Mouse (Mus musculus) mouse embryonic stem cell (cell line): ENCODE data around the gene Nedd4.
"Not testable (repeated sequence)": the region's sequence is repeated elsewhere in the genome, so short reads cannot be mapped to it uniquely, and the experiment has no call there.

Experiments
- in situ Hi-C, 2 experiments: fragments of 300-500 bp; cut with MboI; formaldehyde crosslinking; loops; 1 replicate in 1 of 2; 3 replicates in 1 of 2; pipeline ENCODE4 v1.14.3; 2019 to 2020; ENCODE audit warnings: low sequenced_read_pairs in 2 of 2, low pct_unique_long_range_greater_than_20kb in 1 of 2, mixed read lengths in 1 of 2; ENCODE audit not compliant: unreplicated experiment in 1 of 2

Gene Nedd4

GRCm38 (mm10) chr9:72643651-72644417, 18.3 kb upstream of the Nedd4 start:
- in situ Hi-C loops = no loop called here

- in situ Hi-C loops = no loop called here
Measured at GRCm38 (mm10) chr9:72644418-72645110, 17.6 kb upstream of the Nedd4 start.

DNA sequence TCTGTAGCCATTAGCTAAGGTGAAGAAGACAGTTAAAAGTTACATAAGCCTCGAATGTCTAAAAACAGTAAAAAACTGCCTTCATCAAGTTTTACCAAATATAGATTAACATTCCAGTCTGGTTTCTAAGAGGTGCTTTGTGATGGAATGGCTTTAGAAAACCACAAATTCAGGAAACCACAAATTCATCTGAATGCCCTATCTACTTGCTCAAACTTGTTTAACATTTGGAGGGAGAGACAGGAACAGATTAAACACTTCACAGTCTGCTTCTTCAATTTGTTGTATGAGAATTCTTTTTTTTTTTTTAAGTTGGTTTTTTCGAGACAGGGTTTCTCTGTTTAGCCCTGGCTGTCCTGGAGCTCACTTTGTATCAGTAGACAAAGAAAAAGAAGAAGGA, 12.4 kb upstream of the Nedd4 start:
- in situ Hi-C loops = no loop called here

- in situ Hi-C loops = no loop called here
Measured at GRCm38 (mm10) chr9:72652961-72653360, 9.2 kb upstream of the Nedd4 start.

DNA sequence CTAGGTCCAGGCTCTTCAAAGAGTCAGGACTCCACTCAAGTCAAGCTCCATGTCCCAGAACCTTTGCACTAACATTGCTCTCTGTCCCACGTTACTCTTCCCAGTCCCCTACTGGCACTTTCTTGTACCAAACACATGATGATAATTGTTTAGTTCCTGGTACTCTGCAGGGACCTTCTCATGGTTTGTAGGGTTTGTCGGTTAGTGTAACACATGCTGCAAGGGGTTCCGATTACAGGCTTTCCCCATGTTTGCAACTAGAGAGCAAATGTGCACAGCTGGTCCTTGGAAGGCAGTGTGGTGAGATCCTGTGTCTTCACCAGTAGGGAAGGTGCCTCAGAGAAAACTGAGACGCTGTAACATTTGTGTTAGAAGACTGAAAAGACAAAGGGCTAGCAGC, 8.6 kb upstream of the Nedd4 start:
- in situ Hi-C loops = no loop called here

DNA sequence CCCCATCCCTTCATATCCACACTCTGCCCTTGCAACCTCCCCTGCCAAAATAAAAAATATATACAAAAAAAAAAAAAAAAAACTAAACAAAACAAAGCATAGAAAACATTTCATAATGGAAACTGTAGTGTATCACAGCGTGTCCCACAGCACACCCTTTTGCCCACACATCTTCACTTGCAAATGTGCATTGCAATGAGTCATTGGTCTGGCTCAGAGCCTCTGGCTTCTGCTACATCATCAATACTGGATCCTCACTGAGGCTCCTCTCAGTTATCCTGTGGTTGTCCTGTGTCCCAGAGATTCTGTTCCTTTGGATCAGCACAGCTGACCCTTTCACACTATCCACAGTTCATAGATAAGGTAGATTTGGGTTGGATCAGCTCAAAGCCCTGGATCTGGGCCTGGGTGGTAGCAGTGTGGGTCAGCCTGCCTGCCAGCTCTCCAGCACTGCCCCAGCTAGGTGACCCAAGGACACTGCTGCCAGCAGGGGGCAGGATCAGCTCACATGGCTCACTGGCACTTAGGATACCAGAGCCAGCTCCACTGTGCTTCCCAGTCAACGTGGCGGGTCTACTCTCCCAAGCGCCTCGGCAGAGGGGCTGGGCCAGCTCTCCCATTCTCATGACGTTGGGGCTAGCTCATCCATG, 7.4 kb upstream of the Nedd4 start:
- in situ Hi-C loops = no loop called here

- in situ Hi-C loops = no loop called here
Measured at GRCm38 (mm10) chr9:72655602-72656001, 6.5 kb upstream of the Nedd4 start.

- in situ Hi-C loops = no loop called here
Measured at GRCm38 (mm10) chr9:72656491-72656890, 5.7 kb upstream of the Nedd4 start.

DNA sequence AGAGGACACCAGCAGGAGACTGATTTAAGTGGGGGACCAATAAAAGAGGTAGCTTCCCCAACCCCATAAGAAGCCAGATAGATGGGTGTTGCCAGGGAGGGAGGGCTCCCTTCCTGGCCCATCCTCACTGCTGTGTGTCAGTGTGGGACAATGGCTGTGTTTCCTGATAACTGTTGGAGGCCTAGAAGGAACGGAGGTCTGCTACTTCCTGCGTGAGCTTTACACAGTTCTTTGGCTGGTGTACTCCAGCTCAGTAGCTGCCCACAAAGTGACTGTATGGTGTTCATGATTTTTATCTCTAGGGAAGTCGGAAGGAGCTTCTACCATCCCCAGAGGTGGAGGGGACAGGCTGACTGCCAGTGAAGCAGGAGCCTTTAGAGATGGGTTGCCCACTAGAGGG, 5.2 kb upstream of the Nedd4 start:
- in situ Hi-C loops = no loop called here

DNA sequence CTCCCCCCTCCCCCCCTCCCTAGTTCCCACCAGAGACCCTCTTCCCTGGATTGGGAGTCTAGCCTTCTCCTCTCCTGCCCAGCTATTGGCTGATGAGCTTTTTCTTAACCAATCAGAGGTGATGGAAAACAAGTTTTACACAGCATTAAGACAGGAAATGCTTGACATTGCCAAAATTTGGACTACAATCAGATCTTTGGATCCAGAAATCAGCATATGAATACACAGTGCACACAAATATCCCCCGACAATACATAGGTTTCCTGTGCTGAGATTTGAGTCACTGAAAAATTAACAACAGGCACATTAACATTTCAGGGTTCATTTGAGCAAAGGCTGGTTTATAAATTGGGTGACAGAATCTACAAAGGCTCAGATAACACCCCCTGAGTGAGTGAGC, 4.5 kb upstream of the Nedd4 start:
- in situ Hi-C loops = no loop called here

DNA sequence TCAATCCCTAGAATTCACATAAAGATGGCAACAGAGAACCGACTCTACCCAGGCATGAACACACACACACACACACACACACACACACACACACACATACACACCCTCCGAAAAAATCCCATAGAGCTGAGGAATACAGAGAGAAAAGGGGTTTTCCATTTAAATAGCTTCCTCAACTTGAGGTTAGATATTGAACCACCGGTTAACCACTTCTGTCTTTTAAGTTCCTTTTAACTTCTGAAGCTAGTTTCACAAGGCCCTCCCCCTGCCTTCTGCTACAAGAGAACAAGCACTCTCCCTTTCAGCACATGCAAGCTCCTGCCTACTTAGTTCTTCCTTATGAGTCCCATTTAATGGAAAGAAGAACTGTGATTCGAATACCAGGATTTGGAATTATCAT, 2.0 kb upstream of the Nedd4 start:
- in situ Hi-C loops = no loop called here

DNA sequence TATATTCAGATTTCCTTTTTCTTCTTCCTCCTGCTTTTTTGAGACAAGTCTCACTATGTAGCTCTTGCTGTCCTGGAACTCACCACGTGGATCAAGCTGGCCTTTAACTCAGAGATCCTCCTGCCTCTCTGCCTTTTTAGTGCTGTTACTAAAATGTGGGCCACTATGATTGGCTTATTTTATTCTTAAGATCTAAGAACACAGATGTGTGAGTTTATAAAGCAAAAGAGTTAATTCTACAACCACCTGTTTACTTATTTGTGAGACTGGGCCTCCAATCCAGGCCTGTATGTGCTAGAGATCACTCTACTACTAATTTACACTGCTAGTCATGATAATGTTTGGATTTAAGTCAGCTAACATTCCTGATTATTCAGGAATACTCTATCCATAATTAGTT, 1.2 kb upstream of the Nedd4 start:
- in situ Hi-C loops = no loop called here

GRCm38 (mm10) chr9:72661561-72661894, 618 bp upstream of the Nedd4 start:
- in situ Hi-C loops = no loop called here

DNA sequence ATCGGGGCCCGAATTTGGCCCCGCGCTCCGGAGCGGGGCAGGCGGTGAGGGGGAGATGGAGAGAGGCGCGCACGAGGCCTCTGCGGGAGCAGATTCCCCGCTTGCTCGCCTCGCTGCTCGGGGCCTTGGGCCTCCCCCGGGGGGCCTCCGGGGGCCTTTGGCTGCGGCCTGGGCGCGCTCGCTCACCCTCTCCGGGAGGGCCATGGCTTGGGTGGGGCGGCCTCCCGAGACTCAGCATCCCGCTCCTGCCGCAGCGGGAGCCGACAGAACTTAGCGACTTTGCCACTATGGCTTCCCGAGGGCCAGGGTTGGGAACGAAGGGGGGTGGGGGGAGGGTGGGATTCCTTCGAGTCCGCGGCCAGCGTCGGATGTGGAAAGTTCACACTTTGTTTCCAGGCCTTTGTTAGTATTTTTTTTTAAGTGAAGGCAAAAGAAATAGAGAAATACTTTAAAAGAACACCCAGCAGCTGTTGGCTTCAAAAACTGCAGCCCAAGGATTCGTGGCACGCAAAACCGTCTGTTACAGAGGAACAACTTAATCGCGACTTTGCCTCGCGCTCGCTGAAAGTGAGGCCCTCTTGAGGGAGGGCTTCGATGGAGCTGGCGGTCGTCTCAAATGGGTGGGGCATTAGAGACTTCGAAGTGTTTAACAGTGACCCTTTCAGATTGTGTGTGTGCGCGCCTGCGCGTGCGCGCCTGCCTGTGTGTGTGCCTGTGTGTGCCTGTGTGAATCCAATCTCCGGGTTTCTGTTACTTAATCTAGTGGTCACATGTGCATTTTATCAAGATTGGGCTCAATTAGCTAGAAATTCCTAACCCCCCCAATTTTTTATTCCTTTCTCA, 766 bp downstream of the Nedd4 start:
- in situ Hi-C loops = no loop called here

- in situ Hi-C loops = no loop called here
Measured at GRCm38 (mm10) chr9:72663534-72663918, 1.4 kb downstream of the Nedd4 start.

DNA sequence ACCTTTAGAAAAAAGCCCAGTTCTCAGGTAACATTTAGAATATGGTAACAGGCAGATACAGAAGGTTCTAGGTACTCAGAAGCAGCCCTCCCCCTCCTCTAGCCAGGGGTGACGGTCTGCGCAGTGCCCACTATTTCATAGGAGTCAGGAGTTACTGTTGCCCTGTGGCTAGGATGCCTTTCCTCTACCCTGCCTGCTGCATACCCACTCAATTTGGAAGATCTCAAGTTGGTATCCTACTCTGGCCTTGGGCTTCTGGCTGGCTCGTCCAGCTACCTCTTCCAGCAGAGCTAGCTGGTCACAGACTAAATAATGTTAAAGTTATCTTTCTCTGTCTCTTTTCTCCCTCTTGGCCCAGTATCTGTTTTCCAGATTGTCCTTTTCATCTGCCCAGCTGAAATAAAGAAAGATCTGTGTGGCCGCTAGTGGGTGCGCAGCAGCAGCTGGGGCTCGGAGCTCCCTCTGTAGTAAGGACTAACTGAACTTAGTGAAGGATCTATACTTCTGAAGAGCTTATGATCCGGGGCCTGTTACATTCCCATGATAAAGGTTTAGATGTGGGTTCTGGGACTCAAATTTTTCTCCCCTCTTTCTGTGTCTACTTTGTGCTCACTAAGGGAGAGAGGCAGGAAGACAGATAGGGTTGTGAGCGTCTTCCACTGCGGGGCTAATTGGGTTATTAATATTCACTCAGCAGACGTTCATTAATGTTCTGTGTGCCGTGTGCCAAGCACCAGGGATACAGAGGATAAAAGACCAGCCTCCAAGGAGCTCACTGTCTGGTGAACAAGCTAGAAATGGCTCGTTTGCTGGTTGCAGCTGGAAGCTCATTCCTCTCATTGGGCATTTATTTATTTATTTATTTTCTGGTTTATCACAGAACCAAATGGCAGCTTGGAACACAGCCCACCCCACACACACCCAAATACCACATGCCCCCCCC, 2.5 kb downstream of the Nedd4 start:
- in situ Hi-C loops = no loop called here

DNA sequence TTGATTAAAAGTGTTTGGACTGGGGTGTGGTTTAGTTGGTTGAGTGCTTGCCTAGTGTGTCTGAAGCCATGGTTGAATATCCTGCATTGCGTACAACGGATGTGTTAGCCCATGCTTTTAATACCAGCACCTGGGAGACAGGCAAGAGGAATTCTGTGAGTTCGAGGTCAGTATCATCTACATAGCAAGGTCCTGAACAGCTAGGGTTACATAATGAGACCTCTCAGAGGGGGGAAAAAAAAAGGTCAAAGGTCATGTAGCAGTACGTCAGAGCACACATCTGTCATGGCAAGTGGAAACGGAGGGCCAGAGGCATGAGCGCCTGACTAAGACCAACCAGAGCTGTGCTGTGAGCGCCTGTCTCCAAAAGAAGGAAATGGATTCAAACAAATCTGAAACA, 3.4 kb downstream of the Nedd4 start:
- in situ Hi-C loops = no loop called here

DNA sequence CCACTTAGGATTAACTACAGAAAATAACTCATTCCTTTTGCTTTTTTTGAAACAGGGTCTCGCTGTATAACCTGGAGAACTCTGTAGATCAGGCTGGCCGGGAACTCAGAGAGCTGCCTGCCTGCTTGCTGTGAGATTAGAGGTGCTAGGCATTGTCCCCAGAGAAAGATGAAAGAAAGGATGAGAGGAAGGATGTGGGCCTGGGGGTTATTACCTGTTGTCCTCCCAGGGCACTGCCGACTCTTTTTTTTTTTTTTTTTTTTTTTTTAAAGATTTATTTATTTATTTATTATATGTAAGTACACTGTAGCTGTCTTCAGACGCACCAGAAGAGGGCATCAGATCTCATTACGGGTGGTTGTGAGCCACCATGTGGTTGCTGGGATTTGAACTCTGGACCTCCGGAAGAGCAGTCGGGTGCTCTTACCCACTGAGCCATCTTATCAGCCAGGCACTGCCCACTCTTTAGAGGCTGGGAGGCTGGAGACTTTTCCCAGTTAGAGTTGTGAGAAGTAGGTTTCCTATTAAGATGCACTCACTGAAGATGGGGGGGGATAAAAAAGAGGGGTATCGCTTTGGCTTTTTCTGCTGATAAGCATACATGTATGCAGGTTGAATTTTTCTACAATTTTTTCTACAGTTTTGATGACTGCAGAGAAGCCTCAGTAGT, 4.3 kb downstream of the Nedd4 start:
- in situ Hi-C loops = not testable (repeated sequence)
